Mouse (Mus musculus) right cerebral cortex, postnatal 36 days (tissue): ENCODE measurements at regions not wholly inside any gene's neighbourhood (a gene's known extent, or its start where the extent isn't known, plus 50 kb on each side); places are given as distances from the start of the nearest gene placed in this dataset.

ENCODE experiments used
- DNase-seq, 2 experiments: peaks; one replicate each; pipeline ENCODE4 v3.0.0; 2022; ENCODE audit warnings: low spot score in 2 of 2, mixed read lengths in 1 of 2

GRCm38 (mm10) chr6:78228883-78229282 is 141.6 kb upstream of the Reg3b start:
- no peak for DNase-seq

- no peak for DNase-seq
Observed at GRCm38 (mm10) chr6:78244404-78244803, 126.1 kb upstream of the Reg3b start.

DNA sequence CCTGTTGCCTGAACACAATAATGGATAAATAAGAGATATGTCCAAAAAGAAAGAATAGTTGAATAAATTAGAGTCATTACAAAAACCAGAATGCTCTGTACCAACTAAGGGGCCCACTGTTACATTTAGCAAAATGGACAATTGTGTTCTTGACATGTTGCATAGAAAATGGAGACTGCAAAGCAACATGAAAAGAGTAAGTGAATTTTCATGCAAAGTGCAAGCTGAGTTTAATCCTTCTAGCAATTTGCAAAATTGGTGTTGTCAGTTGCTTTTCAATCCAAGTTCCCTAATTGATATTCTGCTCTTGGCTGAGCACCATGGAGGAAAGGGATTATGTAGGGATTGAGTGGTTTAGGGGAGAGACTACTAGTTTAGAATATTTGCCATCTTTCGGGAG is 125.4 kb upstream of the Reg3b start:
- DNase-seq, result no peak

- no peak for DNase-seq
Observed at GRCm38 (mm10) chr6:78250053-78250452, 120.4 kb upstream of the Reg3b start.

DNA sequence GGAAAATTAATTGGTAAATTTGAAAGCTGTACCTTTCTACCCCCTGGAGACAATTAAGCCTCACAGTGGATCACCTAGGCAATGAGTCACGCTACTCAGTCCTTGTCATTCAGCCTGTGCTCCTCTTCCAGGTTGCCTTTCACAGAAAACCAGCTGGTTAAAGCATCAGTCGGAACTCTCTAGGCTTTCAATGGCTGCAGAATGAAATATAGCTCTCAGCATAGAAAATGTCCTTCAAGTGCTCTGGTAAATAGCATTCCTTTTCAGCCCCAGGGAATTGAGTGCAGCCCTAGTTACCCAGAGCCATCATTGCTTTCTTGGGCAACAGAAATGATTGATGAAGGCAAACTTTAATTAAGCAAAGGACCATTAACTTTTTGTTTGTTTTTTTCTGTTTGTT is 119.9 kb upstream of the Reg3b start:
- no peak for DNase-seq

GRCm38 (mm10) chr6:78271879-78272546 is 98.4 kb upstream of the Reg3b start:
- no peak for DNase-seq

- peak in 1 of 2 experiments; percentile 2 for DNase-seq
Observed at GRCm38 (mm10) chr6:78277993-78278715, 92.3 kb upstream of the Reg3b start.

DNA sequence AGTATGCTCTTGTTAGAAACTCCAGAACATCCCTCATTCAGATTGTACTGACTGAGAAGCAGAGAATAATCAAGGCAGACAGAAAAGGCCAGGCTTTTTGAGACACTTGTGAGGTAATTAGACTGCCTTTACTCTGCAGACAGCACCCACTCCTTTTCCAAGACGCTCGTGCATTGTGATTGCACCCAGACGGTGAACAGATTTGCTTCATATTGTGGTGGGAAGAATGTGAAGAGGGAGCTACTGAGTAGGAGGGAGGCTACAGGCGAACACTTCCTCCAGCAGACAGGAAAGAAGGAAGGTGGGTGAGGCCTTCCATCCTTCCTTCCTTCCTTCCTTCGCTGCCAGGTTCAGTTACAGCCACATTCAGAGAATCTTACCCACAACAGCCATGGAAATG is 89.9 kb upstream of the Reg3b start:
- peak; percentile 32 to 50 for DNase-seq

GRCm38 (mm10) chr6:78294647-78295046 is 75.8 kb upstream of the Reg3b start:
- DNase-seq, result no peak

- no peak for DNase-seq
Observed at GRCm38 (mm10) chr6:78303187-78303740, 67.2 kb upstream of the Reg3b start.
